Mouse (Mus musculus): ENCODE data around the gene Txn2. TPM values are rescaled to one million over a fixed set of nuclear protein-coding genes. Genes with fewer than 3 reads are reported as not detected.

The Txn2 gene
- total and polyA plus RNA-seq, 3 experiments, result 62.8 to 283 (median 211) TPM

DNA sequence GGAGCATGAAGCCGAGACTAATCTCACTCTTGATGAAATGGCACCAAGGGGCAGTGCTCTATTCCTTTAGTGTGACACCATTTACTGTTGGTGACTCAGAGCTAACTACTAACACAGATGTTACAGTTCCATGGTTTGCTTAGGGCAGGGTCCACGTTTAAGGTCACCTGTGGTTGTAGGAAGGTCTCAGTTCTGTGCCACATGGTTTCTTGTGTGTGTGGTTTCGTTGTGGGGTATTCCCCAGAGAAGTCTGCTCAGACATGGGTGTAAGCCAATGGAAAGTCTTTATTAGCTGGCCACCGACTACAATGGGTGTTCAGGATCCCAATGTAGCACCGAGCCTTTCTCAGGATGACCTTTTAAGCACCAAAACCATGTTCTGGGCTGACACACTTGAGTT is 9.7 kb upstream of the Txn2 start:
- ATAC-seq (ENCODE audit: extremely low read depth, insufficient number of reproducible peaks, low FRiP score, poor library complexity, severe bottlenecking) (no peak), DNase-seq (ENCODE audit: low spot score) (no peak)
- Histone ChIP-seq H3K9me3 (replicated peaks) (no peaks in the 10 kb centered on the region), H3K36me3 (replicated peaks) (no peaks in the 10 kb centered on the region), H3K4me3 (ENCODE audit: low read depth, low read length) (no peak overlapping the region), H3K4me1 (ENCODE audit: insufficient read depth, low read depth, low read length) (peaks cover 10% of the 10 kb centered on the region), H3K27me3 (ENCODE audit: insufficient read depth, low read length) (peaks cover 61% of the 10 kb centered on the region)
- TF ChIP-seq POLR2AphosphoS5 (IDR thresholded peaks at IDR 0.05; ENCODE audit: insufficient replicate concordance, low read depth, low read length) (no peak), GATA1 (IDR thresholded peaks at IDR 0.05; ENCODE audit: borderline replicate concordance, low read length) (no peak)

- no peak for TF ChIP-seq POLR2AphosphoS5 (IDR thresholded peaks at IDR 0.05; ENCODE audit: insufficient replicate concordance, low read depth, low read length)
- TF ChIP-seq CTCF (IDR thresholded peaks at IDR 0.05; ENCODE audit: low read depth, low read length), result no peak
- no peak for TF ChIP-seq GATA2 (IDR thresholded peaks at IDR 0.05; ENCODE audit: borderline replicate concordance, low read depth, low read length)
- TF ChIP-seq GATA1 (IDR thresholded peaks at IDR 0.05; ENCODE audit: borderline replicate concordance, low read length), result no peak
- no peak for TF ChIP-seq TAL1 (conservative IDR thresholded peaks at IDR 0.05; ENCODE audit: low read depth, low read length)
- H3K4me1 ChIP-seq (ENCODE audit: insufficient read depth, low read depth, low read length), result peaks cover 31% of the 10 kb centered on the region
- no peak overlapping the region for H3K4me3 ChIP-seq (ENCODE audit: low read depth, low read length)
- no peak for DNase-seq (ENCODE audit: low spot score)
- H3K27me3 ChIP-seq (ENCODE audit: insufficient read depth, low read length), result peaks cover 41% of the 10 kb centered on the region
- H3K36me3 ChIP-seq (replicated peaks), result no peaks in the 10 kb centered on the region
- no peak for ATAC-seq (ENCODE audit: extremely low read depth, insufficient number of reproducible peaks, low FRiP score, poor library complexity, severe bottlenecking)
- H3K9me3 ChIP-seq (replicated peaks), result no peaks in the 10 kb centered on the region
These were observed 7.0 kb upstream of the Txn2 start for GRCm38 (mm10) chr15:77935673-77936375.

GRCm38 (mm10) chr15:77934968-77935367 is 6.2 kb upstream of the Txn2 start:
- ATAC-seq (ENCODE audit: extremely low read depth, insufficient number of reproducible peaks, low FRiP score, poor library complexity, severe bottlenecking) (no peak), DNase-seq (ENCODE audit: low spot score) (no peak)
- Histone ChIP-seq H3K36me3 (replicated peaks) (no peaks in the 10 kb centered on the region), H3K4me3 (ENCODE audit: low read depth, low read length) (no peak overlapping the region), H3K4me1 (ENCODE audit: insufficient read depth, low read depth, low read length) (peaks cover 40% of the 10 kb centered on the region), H3K9me3 (replicated peaks) (no peaks in the 10 kb centered on the region), H3K27me3 (ENCODE audit: insufficient read depth, low read length) (peaks cover 37% of the 10 kb centered on the region)
- no peak for TF ChIP-seq POLR2AphosphoS5 (IDR thresholded peaks at IDR 0.05; ENCODE audit: insufficient replicate concordance, low read depth, low read length)
- no peak for TF ChIP-seq TAL1 (conservative IDR thresholded peaks at IDR 0.05; ENCODE audit: low read depth, low read length)
- no peak for TF ChIP-seq GATA2 (IDR thresholded peaks at IDR 0.05; ENCODE audit: borderline replicate concordance, low read depth, low read length)
- no peak for TF ChIP-seq GATA1 (IDR thresholded peaks at IDR 0.05; ENCODE audit: borderline replicate concordance, low read length)
- no peak for TF ChIP-seq CTCF (IDR thresholded peaks at IDR 0.05; ENCODE audit: low read depth, low read length)

GRCm38 (mm10) chr15:77934326-77934725 is 5.5 kb upstream of the Txn2 start:
- no peaks in the 10 kb centered on the region for H3K9me3 ChIP-seq (replicated peaks)
- no peaks in the 10 kb centered on the region for H3K36me3 ChIP-seq (replicated peaks)
- peaks cover 46% of the 10 kb centered on the region for H3K4me1 ChIP-seq (ENCODE audit: insufficient read depth, low read depth, low read length)
- TF ChIP-seq CTCF (IDR thresholded peaks at IDR 0.05; ENCODE audit: low read depth, low read length) (no peak), POLR2AphosphoS5 (IDR thresholded peaks at IDR 0.05; ENCODE audit: insufficient replicate concordance, low read depth, low read length) (no peak), GATA2 (IDR thresholded peaks at IDR 0.05; ENCODE audit: borderline replicate concordance, low read depth, low read length) (no peak), GATA1 (IDR thresholded peaks at IDR 0.05; ENCODE audit: borderline replicate concordance, low read length) (no peak), TAL1 (conservative IDR thresholded peaks at IDR 0.05; ENCODE audit: low read depth, low read length) (no peak)
- H3K4me3 ChIP-seq (ENCODE audit: low read depth, low read length), result no peak overlapping the region
- ATAC-seq (ENCODE audit: extremely low read depth, insufficient number of reproducible peaks, low FRiP score, poor library complexity, severe bottlenecking) (no peak), DNase-seq (ENCODE audit: low spot score) (no peak)
- H3K27me3 ChIP-seq (ENCODE audit: insufficient read depth, low read length), result peaks cover 33% of the 10 kb centered on the region

GRCm38 (mm10) chr15:77933770-77934169 is 5.0 kb upstream of the Txn2 start:
- Histone ChIP-seq H3K27me3 (ENCODE audit: insufficient read depth, low read length) (peaks cover 29% of the 10 kb centered on the region), H3K36me3 (replicated peaks) (no peaks in the 10 kb centered on the region), H3K9me3 (replicated peaks) (no peaks in the 10 kb centered on the region), H3K4me3 (ENCODE audit: low read depth, low read length) (peak overlapping the region; percentile 41; the same call in 1 of the 2 replicates), H3K4me1 (ENCODE audit: insufficient read depth, low read depth, low read length) (peaks cover 48% of the 10 kb centered on the region)
- TF ChIP-seq GATA1 (IDR thresholded peaks at IDR 0.05; ENCODE audit: borderline replicate concordance, low read length) (no peak), CTCF (IDR thresholded peaks at IDR 0.05; ENCODE audit: low read depth, low read length) (peak; percentile 98)
- ATAC-seq (ENCODE audit: extremely low read depth, insufficient number of reproducible peaks, low FRiP score, poor library complexity, severe bottlenecking) (no peak; the same call in 1 of the 2 replicates), DNase-seq (ENCODE audit: low spot score) (peak; percentile 62)

- ATAC-seq (ENCODE audit: extremely low read depth, insufficient number of reproducible peaks, low FRiP score, poor library complexity, severe bottlenecking) (no peak), DNase-seq (ENCODE audit: low spot score) (no peak)
- Histone ChIP-seq H3K4me3 (ENCODE audit: low read depth, low read length) (no peak overlapping the region), H3K36me3 (replicated peaks) (no peaks in the 10 kb centered on the region), H3K9me3 (replicated peaks) (no peaks in the 10 kb centered on the region), H3K27me3 (ENCODE audit: insufficient read depth, low read length) (peaks cover 23% of the 10 kb centered on the region), H3K4me1 (ENCODE audit: insufficient read depth, low read depth, low read length) (peaks cover 48% of the 10 kb centered on the region)
- TF ChIP-seq POLR2AphosphoS5 (IDR thresholded peaks at IDR 0.05; ENCODE audit: insufficient replicate concordance, low read depth, low read length), result no peak
- TF ChIP-seq GATA1 (IDR thresholded peaks at IDR 0.05; ENCODE audit: borderline replicate concordance, low read length), result no peak
- TF ChIP-seq TAL1 (conservative IDR thresholded peaks at IDR 0.05; ENCODE audit: low read depth, low read length), result no peak
These were observed 4.4 kb upstream of the Txn2 start for GRCm38 (mm10) chr15:77933222-77933621.

- peaks cover 64% of the 10 kb centered on the region for H3K4me1 ChIP-seq (ENCODE audit: insufficient read depth, low read depth, low read length)
- DNase-seq (ENCODE audit: low spot score), result no peak
- TF ChIP-seq GATA2 (IDR thresholded peaks at IDR 0.05; ENCODE audit: borderline replicate concordance, low read depth, low read length) (no peak), TAL1 (conservative IDR thresholded peaks at IDR 0.05; ENCODE audit: low read depth, low read length) (0 out of 2 replicates have a peak, but pooled peaks have one; percentile 41), GATA1 (IDR thresholded peaks at IDR 0.05; ENCODE audit: borderline replicate concordance, low read length) (no peak)
- peak overlapping the region; percentile 54; the same call in 1 of the 2 replicates for H3K4me3 ChIP-seq (ENCODE audit: low read depth, low read length)
- H3K27me3 ChIP-seq (ENCODE audit: insufficient read depth, low read length), result peaks cover 18% of the 10 kb centered on the region
- no peak for ATAC-seq (ENCODE audit: extremely low read depth, insufficient number of reproducible peaks, low FRiP score, poor library complexity, severe bottlenecking)
- peaks cover 12% of the 10 kb centered on the region for H3K36me3 ChIP-seq (replicated peaks)
- H3K9me3 ChIP-seq (replicated peaks), result no peaks in the 10 kb centered on the region
These were observed 2.8 kb upstream of the Txn2 start for GRCm38 (mm10) chr15:77931689-77932016.
